Mouse (Mus musculus): ENCODE data around the gene C130032M10Rik.

- TF ChIP-seq CTCF (IDR thresholded peaks at IDR 0.05; ENCODE audit: control insufficient read depth, insufficient read depth, low read length), result no peak
- TF ChIP-seq POLR2A (IDR thresholded peaks at IDR 0.05; ENCODE audit: borderline replicate concordance, control insufficient read depth, low read depth, low read length), result no peak
Measured at GRCm38 (mm10) chr9:114509785-114510184, 5.7 kb upstream of the C130032M10Rik start.

Measured in bone marrow, adult 2 months (tissue).